Mouse (Mus musculus) neural tube, embryonic 15.5 days (tissue): ENCODE measurements around the gene Skint8. TPM values are rescaled to one million over a fixed set of nuclear protein-coding genes. Genes with fewer than 3 reads are reported as not detected.
"Not testable (repeated sequence)": the region's sequence is repeated elsewhere in the genome, so short reads cannot be mapped to it uniquely, and the experiment has no call there.

Source experiments
- ATAC-seq: fragments of 200-750 bp; cut with Nextera tagmentation; 2 replicates; pipeline ENCODE4 v1.8.0; 2017; ENCODE audit warnings: mild to moderate bottlenecking, moderate TSS enrichment, moderate library complexity; ENCODE audit not compliant: low FRiP score
- H3K27ac ChIP-seq: fragments of 300-500 bp; sonication (generic); replicated peaks from 2 replicates; pipeline ENCODE4 v1.5.1; 2015; ENCODE audit warnings: mild to moderate bottlenecking, inconsistent platforms
- H3K27me3 ChIP-seq: fragments of 300-500 bp; sonication (generic); replicated peaks from 2 replicates; pipeline ENCODE4 v1.6.1; 2015; ENCODE audit warnings: inconsistent platforms
- H3K36me3 ChIP-seq: fragments of 300-500 bp; sonication (generic); 2 replicates; pipeline ENCODE4 v1.6.1; 2015; ENCODE audit warnings: inconsistent platforms
- H3K4me1 ChIP-seq: fragments of 300-500 bp; sonication (generic); 2 replicates; pipeline ENCODE4 v1.6.1; 2015; ENCODE audit warnings: inconsistent platforms
- H3K4me2 ChIP-seq: fragments of 300-500 bp; sonication (generic); 2 replicates; pipeline ENCODE4 v1.6.1; 2015; ENCODE audit warnings: inconsistent platforms, mild to moderate bottlenecking, moderate library complexity
- H3K4me3 ChIP-seq: fragments of 300-500 bp; sonication (generic); replicated peaks from 2 replicates; pipeline ENCODE4 v1.5.1; 2015; ENCODE audit warnings: mild to moderate bottlenecking, inconsistent platforms
- H3K9ac ChIP-seq: fragments of 300-500 bp; sonication (generic); replicated peaks from 2 replicates; pipeline ENCODE4 v1.6.1; 2015; ENCODE audit warnings: mild to moderate bottlenecking, inconsistent platforms
- H3K9me3 ChIP-seq: fragments of 300-500 bp; sonication (generic); replicated peaks from 2 replicates; pipeline ENCODE4 v1.6.1; 2016; ENCODE audit warnings: inconsistent platforms
- WGBS: fragments of 180-500 bp; shearing (Covaris S2); methylation state at CpG from one replicate; pipeline ENCODE4 v1.1.7; 2015; ENCODE audit warnings: mixed read lengths; 5-methylcytosine and 5-hydroxymethylcytosine counted together
- polyA plus RNA-seq: library from polyadenylated mRNA; unstranded; fragments of >200 nt; fragmentation: Nextera tagmentation; extraction: Ambion mirVana; gene quantifications from 2 replicates; pipeline ENCODE4 v1.2.1, GENCODE M21; 2015

Gene Skint8
- polyA plus RNA-seq: 0.84 TPM in 1 of 2 replicates, not detected in the other

- no peaks in the 10 kb centered on the region for H3K27me3 ChIP-seq
- H3K27ac ChIP-seq: no peak within 1 kb of the TSS
- 0 out of 2 replicates have a peak, but pooled peaks cover 2% of the 10 kb centered on the region for H3K9me3 ChIP-seq
- H3K9ac ChIP-seq: no peak within 1 kb of the TSS
- no peak within 1 kb of the TSS for H3K4me2 ChIP-seq
- no peaks in the 10 kb centered on the region for H3K4me1 ChIP-seq
- no peak within 1 kb of the TSS for H3K4me3 ChIP-seq
- ATAC-seq: no peak
- 85% methylated on average over 1 of the region's 1 CpGs for WGBS
- H3K36me3 ChIP-seq: no peaks in the 10 kb centered on the region
These were observed at the start of gene Skint8 for GRCm38 (mm10) chr4:111919092-111919491. Gene Skint8 (plus strand): TSS chr4:111919392.

- no peaks in the 10 kb centered on the region for H3K4me1 ChIP-seq
- no peak overlapping the region for H3K4me3 ChIP-seq
- 51% methylated on average over 4 of the region's 4 CpGs for WGBS
- H3K9me3 ChIP-seq: no peaks in the 10 kb centered on the region
- H3K27me3 ChIP-seq: no peaks in the 10 kb centered on the region
- H3K27ac ChIP-seq: no peak overlapping the region
- ATAC-seq: no peak
- H3K9ac ChIP-seq: no peak overlapping the region
- H3K36me3 ChIP-seq: no peaks in the 10 kb centered on the region
- no peak overlapping the region for H3K4me2 ChIP-seq
These were observed 38.9 kb upstream of the Skint8 start for GRCm38 (mm10) chr4:111880112-111880875.

GRCm38 (mm10) chr4:111883543-111883942, 35.6 kb upstream of the Skint8 start:
- Histone ChIP-seq H3K4me1 (peaks cover 6% of the 10 kb centered on the region; the same call in 1 of the 2 replicates), H3K9ac (no peak overlapping the region), H3K27me3 (no peaks in the 10 kb centered on the region), H3K36me3 (no peaks in the 10 kb centered on the region), H3K9me3 (no peaks in the 10 kb centered on the region), H3K27ac (no peak overlapping the region), H3K4me2 (no peak overlapping the region), H3K4me3 (no peak overlapping the region)
- ATAC-seq: no peak
- 93% methylated on average over 12 of the region's 12 CpGs for WGBS

GRCm38 (mm10) chr4:111886018-111886417, 33.2 kb upstream of the Skint8 start:
- H3K27me3 ChIP-seq: no peaks in the 10 kb centered on the region
- H3K36me3 ChIP-seq: no peaks in the 10 kb centered on the region
- no peak overlapping the region for H3K4me3 ChIP-seq
- 0 out of 2 replicates have a peak overlapping the region, but pooled peaks have one; percentile 1 for H3K9ac ChIP-seq
- H3K9me3 ChIP-seq: no peaks in the 10 kb centered on the region
- 8% methylated on average over 7 of the region's 7 CpGs for WGBS
- peak; percentile 87 for ATAC-seq
- peak overlapping the region; percentile 49 for H3K4me2 ChIP-seq
- no peak overlapping the region for H3K27ac ChIP-seq
- peaks cover 6% of the 10 kb centered on the region; the same call in 1 of the 2 replicates for H3K4me1 ChIP-seq

- 18% methylated on average over 4 of the region's 4 CpGs for WGBS
These were observed 32.6 kb upstream of the Skint8 start for GRCm38 (mm10) chr4:111886607-111887006.

GRCm38 (mm10) chr4:111892138-111892537, 27.1 kb upstream of the Skint8 start:
- no peak for ATAC-seq
- no peaks in the 10 kb centered on the region for H3K9me3 ChIP-seq

More at GRCm38 (mm10) chr4:111886607-111887006, 32.6 kb upstream of the Skint8 start:
- Histone ChIP-seq H3K4me1 (peaks cover 6% of the 10 kb centered on the region; the same call in 1 of the 2 replicates), H3K9ac (no peak overlapping the region), H3K4me2 (no peak overlapping the region), H3K27ac (no peak overlapping the region), H3K9me3 (no peaks in the 10 kb centered on the region), H3K36me3 (no peaks in the 10 kb centered on the region), H3K27me3 (no peaks in the 10 kb centered on the region), H3K4me3 (no peak overlapping the region)
- peak; percentile 92 for ATAC-seq

GRCm38 (mm10) chr4:111897755-111898154, 21.4 kb upstream of the Skint8 start:
- no peak overlapping the region for H3K4me2 ChIP-seq
- H3K27ac ChIP-seq: no peak overlapping the region
- no peaks in the 10 kb centered on the region for H3K9me3 ChIP-seq
- no peak overlapping the region for H3K4me3 ChIP-seq
- 32% methylated on average over 1 of the region's 1 CpGs for WGBS
- no peaks in the 10 kb centered on the region for H3K27me3 ChIP-seq
- no peaks in the 10 kb centered on the region for H3K36me3 ChIP-seq
- no peak overlapping the region for H3K9ac ChIP-seq
- H3K4me1 ChIP-seq: no peaks in the 10 kb centered on the region
- no peak for ATAC-seq

More at GRCm38 (mm10) chr4:111892138-111892537, 27.1 kb upstream of the Skint8 start:
- Histone ChIP-seq H3K4me2 (no peak overlapping the region), H3K27ac (no peak overlapping the region), H3K27me3 (no peaks in the 10 kb centered on the region), H3K4me1 (no peaks in the 10 kb centered on the region), H3K4me3 (no peak overlapping the region), H3K36me3 (no peaks in the 10 kb centered on the region), H3K9ac (no peak overlapping the region)

GRCm38 (mm10) chr4:111898566-111898965, 20.6 kb upstream of the Skint8 start:
- ATAC-seq: no peak
- no peak overlapping the region for H3K4me3 ChIP-seq
- no peak overlapping the region for H3K27ac ChIP-seq
- 77% methylated on average over 4 of the region's 4 CpGs for WGBS
- H3K36me3 ChIP-seq: no peaks in the 10 kb centered on the region
- H3K4me2 ChIP-seq: no peak overlapping the region
- H3K4me1 ChIP-seq: no peaks in the 10 kb centered on the region
- H3K27me3 ChIP-seq: no peaks in the 10 kb centered on the region
- no peak overlapping the region for H3K9ac ChIP-seq
- H3K9me3 ChIP-seq: no peaks in the 10 kb centered on the region

- 87% methylated on average over 1 of the region's 1 CpGs for WGBS
- H3K27me3 ChIP-seq, ATAC-seq, H3K4me3 ChIP-seq, H3K36me3 ChIP-seq, H3K4me1 ChIP-seq, H3K4me2 ChIP-seq, H3K9me3 ChIP-seq, H3K27ac ChIP-seq, H3K9ac ChIP-seq: not testable (repeated sequence)
These were observed 18.7 kb upstream of the Skint8 start for GRCm38 (mm10) chr4:111900491-111900890.

- Histone ChIP-seq H3K27ac (no peak overlapping the region), H3K4me1 (no peaks in the 10 kb centered on the region), H3K4me2 (no peak overlapping the region), H3K36me3 (no peaks in the 10 kb centered on the region), H3K9me3 (no peaks in the 10 kb centered on the region), H3K27me3 (no peaks in the 10 kb centered on the region), H3K9ac (no peak overlapping the region), H3K4me3 (no peak overlapping the region)
- WGBS: 88% methylated on average over 1 of the region's 1 CpGs
- ATAC-seq: no peak
These were observed 17.7 kb upstream of the Skint8 start for GRCm38 (mm10) chr4:111901473-111901872.

- H3K9me3 ChIP-seq: no peaks in the 10 kb centered on the region
- H3K36me3 ChIP-seq: no peaks in the 10 kb centered on the region
- H3K4me2 ChIP-seq: no peak within 1 kb of the TSS
- H3K4me3 ChIP-seq: no peak within 1 kb of the TSS
- H3K9ac ChIP-seq: no peak within 1 kb of the TSS
- ATAC-seq: no peak
- no peak within 1 kb of the TSS for H3K27ac ChIP-seq
- no peaks in the 10 kb centered on the region for H3K27me3 ChIP-seq
- no peaks in the 10 kb centered on the region for H3K4me1 ChIP-seq
These were observed 16.4 kb upstream of the Skint8 start, which contains the start of gene Slc5a9 for GRCm38 (mm10) chr4:111902775-111903174. Gene Slc5a9 (minus strand): TSS chr4:111902918.

GRCm38 (mm10) chr4:111907926-111908325, 11.3 kb upstream of the Skint8 start:
- H3K4me1 ChIP-seq: no peaks in the 10 kb centered on the region
- H3K36me3 ChIP-seq: no peaks in the 10 kb centered on the region
- no peak overlapping the region for H3K27ac ChIP-seq
- 48% methylated on average over 2 of the region's 2 CpGs for WGBS
- no peaks in the 10 kb centered on the region for H3K27me3 ChIP-seq
- H3K4me3 ChIP-seq: no peak overlapping the region
- ATAC-seq: peak; percentile 76; the same call in 1 of the 2 replicates
- no peaks in the 10 kb centered on the region for H3K9me3 ChIP-seq
- H3K9ac ChIP-seq: no peak overlapping the region
- H3K4me2 ChIP-seq: no peak overlapping the region
